Mouse (Mus musculus) gastrocnemius, adult 18-20 months (tissue): ENCODE results near the gene Ubl7. TPM values are rescaled to one million over a fixed set of nuclear protein-coding genes. Genes with fewer than 3 reads are reported as not detected.
"Not testable (repeated sequence)": the region's sequence is repeated elsewhere in the genome, so short reads cannot be mapped to it uniquely, and the experiment has no call there.

Source experiments
- DNase-seq: peaks from one replicate; pipeline ENCODE4 v3.0.0; 2021; ENCODE audit warnings: low spot score
- long read RNA-seq, 2 experiments: library from polyadenylated mRNA; stranded (forward); transcript quantifications; one replicate each; pipeline ENCODE4 v2.0.0; 2021
- total RNA-seq, 2 experiments: library from RNA; stranded (reverse); gene quantifications; 2 replicates each; pipeline ENCODE4 v1.2.3; 2021

Gene Ubl7
- total RNA-seq: 10 to 100 TPM; 87.4 to 95.1 TPM
- long read RNA-seq, experiment 1, transcript Ubl7-208 (11 exons, 1,426 nt): minor isoform, 7 of 140 reads
- long read RNA-seq, experiment 1, transcript Ubl7-209 (11 exons, 1,319 nt): minor isoform, 16 of 140 reads
- long read RNA-seq, experiment 1, transcript Ubl7-201 (11 exons, 1,364 nt): major isoform, 59 of 140 reads
- long read RNA-seq, experiment 1, partial matches to known transcripts: 15 of 140 reads
- long read RNA-seq, experiment 1, other reads (novel, unspliced or antisense): 43 of 140 reads
- long read RNA-seq, experiment 2, transcript Ubl7-201 (11 exons, 1,364 nt): major isoform, 56 of 130 reads
- long read RNA-seq, experiment 2, transcript Ubl7-209 (11 exons, 1,319 nt): minor isoform, 15 of 130 reads
- long read RNA-seq, experiment 2, partial matches to known transcripts: 18 of 130 reads
- long read RNA-seq, experiment 2, other reads (novel, unspliced or antisense): 37 of 130 reads

GRCm38 (mm10) chr9:57910254-57911160 is at the start of gene Ubl7:
Ubl7 (plus strand) TSS chr9:57910979.
- DNase-seq: peak; percentile 93

GRCm38 (mm10) chr9:57861951-57862471 is 48.8 kb upstream of the Ubl7 start:
- peak; percentile 47 for DNase-seq

- no peak for DNase-seq
These were observed 46.4 kb upstream of the Ubl7 start for GRCm38 (mm10) chr9:57864336-57864735.

- no peak for DNase-seq
These were observed 44.2 kb upstream of the Ubl7 start for GRCm38 (mm10) chr9:57866530-57866929.

GRCm38 (mm10) chr9:57867236-57867635 is 43.5 kb upstream of the Ubl7 start:
- no peak for DNase-seq

- DNase-seq: no peak
These were observed 42.9 kb upstream of the Ubl7 start for GRCm38 (mm10) chr9:57867880-57868279.

- DNase-seq: no peak
These were observed 42.0 kb upstream of the Ubl7 start for GRCm38 (mm10) chr9:57868767-57869166.

- DNase-seq: no peak
These were observed 40.4 kb upstream of the Ubl7 start for GRCm38 (mm10) chr9:57870273-57870816.

GRCm38 (mm10) chr9:57874134-57874533 is 36.6 kb upstream of the Ubl7 start:
- no peak for DNase-seq

GRCm38 (mm10) chr9:57874994-57875393 is 35.8 kb upstream of the Ubl7 start:
- no peak for DNase-seq

- no peak for DNase-seq
These were observed 31.6 kb upstream of the Ubl7 start for GRCm38 (mm10) chr9:57879213-57879612.

- DNase-seq: no peak
These were observed 30.5 kb upstream of the Ubl7 start for GRCm38 (mm10) chr9:57880278-57880677.

GRCm38 (mm10) chr9:57881781-57882180 is 29.0 kb upstream of the Ubl7 start:
- DNase-seq: not testable (repeated sequence)

- DNase-seq: no peak
These were observed 27.4 kb upstream of the Ubl7 start for GRCm38 (mm10) chr9:57883413-57883812.

- no peak for DNase-seq
These were observed 22.7 kb upstream of the Ubl7 start for GRCm38 (mm10) chr9:57888119-57888518.

GRCm38 (mm10) chr9:57900478-57900877 is 10.3 kb upstream of the Ubl7 start:
- DNase-seq: no peak

- no peak for DNase-seq
These were observed 9.6 kb upstream of the Ubl7 start for GRCm38 (mm10) chr9:57901197-57901596.

- DNase-seq: no peak
These were observed 9.2 kb upstream of the Ubl7 start for GRCm38 (mm10) chr9:57901601-57902000.

- no peak for DNase-seq
These were observed 8.6 kb upstream of the Ubl7 start for GRCm38 (mm10) chr9:57902132-57902531.

- DNase-seq: no peak
These were observed 7.1 kb upstream of the Ubl7 start for GRCm38 (mm10) chr9:57903589-57904249.

- no peak for DNase-seq
These were observed 6.5 kb upstream of the Ubl7 start for GRCm38 (mm10) chr9:57904250-57904644.
